Mouse (Mus musculus): ENCODE results near the gene Ezr. TPM values are rescaled to one million over a fixed set of nuclear protein-coding genes. Genes with fewer than 3 reads are reported as not detected.
A peak's percentile ranks its signal among the peaks of the same experiment; 100 is the strongest.

Gene Ezr
- polyA plus RNA-seq, 1 experiment from 2014 or later = 43.3 TPM

GRCm38 (mm10) chr17:6766823-6767222 is 15.8 kb downstream of the Ezr start:
- no peak overlapping the region for H3K4me3 ChIP-seq (ENCODE audit: low read depth, low read length)
- no peaks in the 10 kb centered on the region for H3K36me3 ChIP-seq (ENCODE audit: control insufficient read depth, insufficient read depth)
- H3K9ac ChIP-seq (ENCODE audit: low read depth, low read length) = no peak overlapping the region
- H3K9me3 ChIP-seq (replicated peaks; ENCODE audit: control insufficient read depth, low read length) = no peaks in the 10 kb centered on the region
- ATAC-seq (ENCODE audit: low read depth) = peak; percentile 36; the same call in 1 of the 2 replicates
- H3K27ac ChIP-seq (ENCODE audit: low read length) = no peak overlapping the region
- H3K4me1 ChIP-seq (ENCODE audit: control insufficient read depth, low read depth, low read length) = peaks cover 46% of the 10 kb centered on the region
- H3K27me3 ChIP-seq (ENCODE audit: control insufficient read depth, insufficient read depth, low read depth, low read length) = no peaks in the 10 kb centered on the region
- WGBS (ENCODE audit: insufficient replicate concordance) = 83% methylated on average over 4 of the region's 4 CpGs
- H3K4me2 ChIP-seq (ENCODE audit: low read depth, low read length) = no peak overlapping the region

- Histone ChIP-seq H3K27ac (ENCODE audit: low read length) (no peak overlapping the region), H3K9ac (ENCODE audit: low read depth, low read length) (no peak overlapping the region), H3K4me3 (ENCODE audit: low read depth, low read length) (no peak overlapping the region), H3K27me3 (ENCODE audit: control insufficient read depth, insufficient read depth, low read depth, low read length) (no peaks in the 10 kb centered on the region), H3K36me3 (ENCODE audit: control insufficient read depth, insufficient read depth) (no peaks in the 10 kb centered on the region), H3K4me2 (ENCODE audit: low read depth, low read length) (no peak overlapping the region), H3K9me3 (replicated peaks; ENCODE audit: control insufficient read depth, low read length) (no peaks in the 10 kb centered on the region), H3K4me1 (ENCODE audit: control insufficient read depth, low read depth, low read length) (peaks cover 46% of the 10 kb centered on the region)
- WGBS (ENCODE audit: insufficient replicate concordance) = 69% methylated on average over 2 of the region's 2 CpGs
- no peak for ATAC-seq (ENCODE audit: low read depth)
Observed at GRCm38 (mm10) chr17:6765886-6766285, 16.7 kb downstream of the Ezr start.

GRCm38 (mm10) chr17:6764730-6765129 is 17.9 kb downstream of the Ezr start:
- H3K4me3 ChIP-seq (ENCODE audit: low read depth, low read length) = no peak overlapping the region
- no peak overlapping the region for H3K27ac ChIP-seq (ENCODE audit: low read length)
- no peak overlapping the region for H3K4me2 ChIP-seq (ENCODE audit: low read depth, low read length)
- H3K36me3 ChIP-seq (ENCODE audit: control insufficient read depth, insufficient read depth) = no peaks in the 10 kb centered on the region
- H3K9me3 ChIP-seq (replicated peaks; ENCODE audit: control insufficient read depth, low read length) = no peaks in the 10 kb centered on the region
- 90% methylated on average over 4 of the region's 4 CpGs for WGBS (ENCODE audit: insufficient replicate concordance)
- peaks cover 46% of the 10 kb centered on the region for H3K4me1 ChIP-seq (ENCODE audit: control insufficient read depth, low read depth, low read length)
- no peak overlapping the region for H3K9ac ChIP-seq (ENCODE audit: low read depth, low read length)
- H3K27me3 ChIP-seq (ENCODE audit: control insufficient read depth, insufficient read depth, low read depth, low read length) = no peaks in the 10 kb centered on the region
- no peak for ATAC-seq (ENCODE audit: low read depth)

GRCm38 (mm10) chr17:6764227-6764593 is 18.4 kb downstream of the Ezr start:
- no peaks in the 10 kb centered on the region for H3K27me3 ChIP-seq (ENCODE audit: control insufficient read depth, insufficient read depth, low read depth, low read length)
- no peaks in the 10 kb centered on the region for H3K36me3 ChIP-seq (ENCODE audit: control insufficient read depth, insufficient read depth)
- no peak overlapping the region for H3K9ac ChIP-seq (ENCODE audit: low read depth, low read length)
- no peak overlapping the region for H3K27ac ChIP-seq (ENCODE audit: low read length)
- no peak overlapping the region for H3K4me2 ChIP-seq (ENCODE audit: low read depth, low read length)
- no peak for ATAC-seq (ENCODE audit: low read depth)
- WGBS (ENCODE audit: insufficient replicate concordance) = 60% methylated on average over 7 of the region's 7 CpGs
- peaks cover 43% of the 10 kb centered on the region for H3K4me1 ChIP-seq (ENCODE audit: control insufficient read depth, low read depth, low read length)
- H3K9me3 ChIP-seq (replicated peaks; ENCODE audit: control insufficient read depth, low read length) = no peaks in the 10 kb centered on the region
- H3K4me3 ChIP-seq (ENCODE audit: low read depth, low read length) = no peak overlapping the region

GRCm38 (mm10) chr17:6763513-6764226 is 18.9 kb downstream of the Ezr start:
- 42% methylated on average over 7 of the region's 7 CpGs for WGBS (ENCODE audit: insufficient replicate concordance)
- Histone ChIP-seq H3K9me3 (replicated peaks; ENCODE audit: control insufficient read depth, low read length) (no peaks in the 10 kb centered on the region), H3K27ac (ENCODE audit: low read length) (no peak overlapping the region), H3K27me3 (ENCODE audit: control insufficient read depth, insufficient read depth, low read depth, low read length) (no peaks in the 10 kb centered on the region), H3K4me3 (ENCODE audit: low read depth, low read length) (no peak overlapping the region), H3K36me3 (ENCODE audit: control insufficient read depth, insufficient read depth) (0 out of 2 replicates have a peak, but pooled peaks cover 2% of the 10 kb centered on the region), H3K4me2 (ENCODE audit: low read depth, low read length) (no peak overlapping the region), H3K4me1 (ENCODE audit: control insufficient read depth, low read depth, low read length) (peaks cover 42% of the 10 kb centered on the region), H3K9ac (ENCODE audit: low read depth, low read length) (no peak overlapping the region)
- ATAC-seq (ENCODE audit: low read depth) = peak; percentile 42

- no peak overlapping the region for H3K9ac ChIP-seq (ENCODE audit: low read depth, low read length)
- 69% methylated on average over 9 of the region's 9 CpGs for WGBS (ENCODE audit: insufficient replicate concordance)
- peaks cover 17% of the 10 kb centered on the region for H3K4me1 ChIP-seq (ENCODE audit: control insufficient read depth, low read depth, low read length)
Observed at GRCm38 (mm10) chr17:6759717-6760292, 22.8 kb downstream of the Ezr start.

GRCm38 (mm10) chr17:6758845-6759244 is 23.7 kb downstream of the Ezr start:
- Histone ChIP-seq H3K4me3 (ENCODE audit: low read depth, low read length) (no peak overlapping the region), H3K9me3 (replicated peaks; ENCODE audit: control insufficient read depth, low read length) (no peaks in the 10 kb centered on the region), H3K4me2 (ENCODE audit: low read depth, low read length) (no peak overlapping the region), H3K36me3 (ENCODE audit: control insufficient read depth, insufficient read depth) (peaks cover 15% of the 10 kb centered on the region), H3K27ac (ENCODE audit: low read length) (no peak overlapping the region), H3K9ac (ENCODE audit: low read depth, low read length) (no peak overlapping the region), H3K4me1 (ENCODE audit: control insufficient read depth, low read depth, low read length) (peaks cover 10% of the 10 kb centered on the region), H3K27me3 (ENCODE audit: control insufficient read depth, insufficient read depth, low read depth, low read length) (no peaks in the 10 kb centered on the region)
- 82% methylated on average over 8 of the region's 8 CpGs for WGBS (ENCODE audit: insufficient replicate concordance)
- no peak for ATAC-seq (ENCODE audit: low read depth)

More at GRCm38 (mm10) chr17:6759717-6760292, 22.8 kb downstream of the Ezr start:
- no peak for ATAC-seq (ENCODE audit: low read depth)
- Histone ChIP-seq H3K4me2 (ENCODE audit: low read depth, low read length) (no peak overlapping the region), H3K27ac (ENCODE audit: low read length) (no peak overlapping the region), H3K4me3 (ENCODE audit: low read depth, low read length) (no peak overlapping the region), H3K9me3 (replicated peaks; ENCODE audit: control insufficient read depth, low read length) (no peaks in the 10 kb centered on the region), H3K27me3 (ENCODE audit: control insufficient read depth, insufficient read depth, low read depth, low read length) (no peaks in the 10 kb centered on the region), H3K36me3 (ENCODE audit: control insufficient read depth, insufficient read depth) (peaks cover 10% of the 10 kb centered on the region)

GRCm38 (mm10) chr17:6757902-6758301 is 24.7 kb downstream of the Ezr start:
- Histone ChIP-seq H3K36me3 (ENCODE audit: control insufficient read depth, insufficient read depth) (peaks cover 20% of the 10 kb centered on the region), H3K9ac (ENCODE audit: low read depth, low read length) (no peak overlapping the region), H3K9me3 (replicated peaks; ENCODE audit: control insufficient read depth, low read length) (no peaks in the 10 kb centered on the region), H3K27me3 (ENCODE audit: control insufficient read depth, insufficient read depth, low read depth, low read length) (no peaks in the 10 kb centered on the region), H3K4me2 (ENCODE audit: low read depth, low read length) (no peak overlapping the region), H3K4me1 (ENCODE audit: control insufficient read depth, low read depth, low read length) (peaks cover 7% of the 10 kb centered on the region), H3K27ac (ENCODE audit: low read length) (no peak overlapping the region), H3K4me3 (ENCODE audit: low read depth, low read length) (no peak overlapping the region)
- WGBS (ENCODE audit: insufficient replicate concordance) = 88% methylated on average over 16 of the region's 16 CpGs
- no peak for ATAC-seq (ENCODE audit: low read depth)

GRCm38 (mm10) chr17:6755873-6756272 is 26.7 kb downstream of the Ezr start:
- Histone ChIP-seq H3K9ac (ENCODE audit: low read depth, low read length) (no peak overlapping the region), H3K36me3 (ENCODE audit: control insufficient read depth, insufficient read depth) (peaks cover 36% of the 10 kb centered on the region), H3K4me3 (ENCODE audit: low read depth, low read length) (no peak overlapping the region), H3K9me3 (replicated peaks; ENCODE audit: control insufficient read depth, low read length) (no peaks in the 10 kb centered on the region), H3K27ac (ENCODE audit: low read length) (no peak overlapping the region), H3K4me2 (ENCODE audit: low read depth, low read length) (no peak overlapping the region), H3K27me3 (ENCODE audit: control insufficient read depth, insufficient read depth, low read depth, low read length) (no peaks in the 10 kb centered on the region), H3K4me1 (ENCODE audit: control insufficient read depth, low read depth, low read length) (no peaks in the 10 kb centered on the region)
- ATAC-seq (ENCODE audit: low read depth) = no peak
- 79% methylated on average over 8 of the region's 8 CpGs for WGBS (ENCODE audit: insufficient replicate concordance)

Measured in liver, embryonic 16.5 days (tissue).